Mouse (Mus musculus) midbrain, embryonic 12.5 days (tissue): ENCODE measurements around the gene Gm12830. TPM values are rescaled to one million over a fixed set of nuclear protein-coding genes. Genes with fewer than 3 reads are reported as not detected.

Experiments used
- ATAC-seq: fragments of 200-750 bp; cut with Nextera tagmentation; 2 replicates; pipeline ENCODE4 v1.8.0; 2017; ENCODE audit warnings: low read depth, moderate TSS enrichment, moderate library complexity; ENCODE audit not compliant: low FRiP score
- H3K27ac ChIP-seq: fragments of 300-500 bp; sonication (generic); replicated peaks from 2 replicates; pipeline ENCODE4 v1.5.1; 2016; ENCODE audit warnings: mild to moderate bottlenecking
- H3K27me3 ChIP-seq: fragments of 300-500 bp; sonication (generic); 2 replicates; pipeline ENCODE4 v1.6.1; 2016; ENCODE audit warnings: mild to moderate bottlenecking
- H3K36me3 ChIP-seq: fragments of 300-500 bp; sonication (generic); 2 replicates; pipeline ENCODE4 v1.6.1; 2016
- H3K4me1 ChIP-seq: fragments of 300-500 bp; sonication (generic); 2 replicates; pipeline ENCODE4 v1.6.1; 2016
- H3K4me2 ChIP-seq: fragments of 300-500 bp; sonication (generic); replicated peaks from 2 replicates; pipeline ENCODE4 v1.6.1; 2016; ENCODE audit warnings: mild to moderate bottlenecking, moderate library complexity
- H3K4me3 ChIP-seq: fragments of 300-500 bp; sonication (generic); 2 replicates; pipeline ENCODE4 v1.5.1; 2016; ENCODE audit warnings: mild to moderate bottlenecking
- H3K9ac ChIP-seq: fragments of 300-500 bp; sonication (generic); replicated peaks from 2 replicates; pipeline ENCODE4 v1.6.1; 2016; ENCODE audit warnings: mild to moderate bottlenecking, moderate library complexity
- H3K9me3 ChIP-seq: fragments of 300-500 bp; sonication (generic); 2 replicates; pipeline ENCODE4 v1.6.1; 2016; ENCODE audit warnings: mild to moderate bottlenecking
- WGBS: fragments of 180-500 bp; shearing (Covaris S2); methylation state at CpG from one replicate; pipeline ENCODE4 v1.1.7; 2016; 5-methylcytosine and 5-hydroxymethylcytosine counted together
- polyA plus RNA-seq: library from polyadenylated mRNA; unstranded; fragments of >200 nt; fragmentation: Nextera tagmentation; extraction: Ambion mirVana; gene quantifications from 2 replicates; pipeline ENCODE4 v1.2.1, GENCODE M21; 2016

Gene Gm12830
- polyA plus RNA-seq, 1 experiment from 2014 or later: not detected

DNA sequence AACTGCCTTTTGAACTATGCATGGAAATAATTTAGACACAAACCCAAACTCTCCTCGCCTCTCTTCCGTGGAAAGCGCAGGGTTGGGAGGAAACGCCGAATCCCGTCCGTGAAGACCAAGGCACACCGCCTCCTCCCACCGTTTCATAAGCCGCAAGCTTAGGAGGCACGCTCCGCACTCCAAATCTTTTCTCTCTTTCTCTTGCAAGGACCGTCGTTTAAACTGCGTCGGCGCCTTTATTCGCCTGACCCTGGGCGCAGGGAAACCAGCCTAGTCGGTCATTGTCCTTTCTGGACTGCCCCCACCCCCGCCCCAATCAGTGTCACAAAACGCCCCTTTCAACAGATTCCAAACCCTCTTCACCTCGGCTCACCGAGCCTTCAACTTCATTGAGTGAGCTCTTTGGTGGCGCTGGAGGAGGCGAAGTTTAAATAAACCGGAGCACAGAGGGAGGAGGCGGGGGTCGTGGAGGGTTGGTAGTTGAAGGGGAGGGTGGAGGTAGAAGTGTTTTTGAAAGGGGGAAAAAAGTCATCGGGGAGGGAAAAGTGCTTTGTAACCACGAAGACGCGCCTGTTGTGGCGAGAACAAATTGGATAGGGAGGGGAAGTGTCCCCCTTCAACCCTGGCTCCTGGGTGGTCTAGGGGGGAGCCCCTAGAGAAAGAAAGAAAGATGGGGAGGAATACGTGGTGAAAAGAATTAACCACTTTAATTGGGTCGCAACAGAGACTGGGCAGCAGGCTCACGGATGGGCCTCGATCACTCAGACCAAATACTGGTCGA is 81.3 kb downstream of the Gm12830 start:
- Histone ChIP-seq H3K9me3 (no peaks in the 10 kb centered on the region), H3K4me2 (peak overlapping the region; percentile 49), H3K36me3 (no peaks in the 10 kb centered on the region), H3K27me3 (peaks cover 100% of the 10 kb centered on the region), H3K9ac (no peak overlapping the region), H3K4me1 (peaks cover 32% of the 10 kb centered on the region), H3K27ac (no peak overlapping the region), H3K4me3 (peak overlapping the region; percentile 33)
- WGBS: under 1% methylated on average over 39 of the region's 39 CpGs
- peak; percentile 31; the same call in 1 of the 2 replicates for ATAC-seq

GRCm38 (mm10) chr4:114903422-114903782 is 81.9 kb downstream of the Gm12830 start:
- H3K27me3 ChIP-seq: peaks cover 100% of the 10 kb centered on the region
- no peaks in the 10 kb centered on the region for H3K9me3 ChIP-seq
- H3K36me3 ChIP-seq: no peaks in the 10 kb centered on the region
- no peak overlapping the region for H3K27ac ChIP-seq
- H3K9ac ChIP-seq: no peak overlapping the region
- H3K4me3 ChIP-seq: no peak overlapping the region
- ATAC-seq: no peak
- peaks cover 37% of the 10 kb centered on the region for H3K4me1 ChIP-seq
- WGBS: 2% methylated on average over 11 of the region's 11 CpGs
- peak overlapping the region; percentile 49 for H3K4me2 ChIP-seq

GRCm38 (mm10) chr4:114905501-114905900 is 84.0 kb downstream of the Gm12830 start:
- H3K9me3 ChIP-seq: no peaks in the 10 kb centered on the region
- H3K36me3 ChIP-seq: no peaks in the 10 kb centered on the region
- no peak overlapping the region for H3K9ac ChIP-seq
- no peak overlapping the region for H3K4me2 ChIP-seq
- H3K4me1 ChIP-seq: peaks cover 49% of the 10 kb centered on the region
- H3K27ac ChIP-seq: no peak overlapping the region
- peaks cover 100% of the 10 kb centered on the region for H3K27me3 ChIP-seq
- peak overlapping the region; percentile 52; the same call in 1 of the 2 replicates for H3K4me3 ChIP-seq
- 48% methylated on average over 3 of the region's 3 CpGs for WGBS
- no peak for ATAC-seq

Other genes with a start within 250 kb of the Gm12830 start
- 3.0 and 5.2 TPM in 2 replicates for gene Foxd2, start 87.2 kb downstream of the Gm12830 start, polyA plus RNA-seq
- gene Foxe3, start 104.3 kb downstream of the Gm12830 start, polyA plus RNA-seq: 0.42 and 0.46 TPM in 2 replicates
- gene Cmpk1, start 165.5 kb downstream of the Gm12830 start, polyA plus RNA-seq: 134 and 139 TPM in 2 replicates
- gene Stil, start 178.4 kb downstream of the Gm12830 start, polyA plus RNA-seq: 15.7 and 16.4 TPM in 2 replicates
- gene Tal1, start 234.7 kb downstream of the Gm12830 start, polyA plus RNA-seq: 9.6 and 9.8 TPM in 2 replicates